8 mouse cellular contexts compared by ENCODE assay signal in genomic region chr17:90454738-90455408, GRCm38 (mm10).
DNase-seq lines count a peak whose midpoint lies in the region; TF ChIP-seq lines count a peak whose summit lies in the region.

No protein-coding gene starts in this region.

- no peaks in the 10 kb centered on the region for H3K4me1 ChIP-seq in embryonic fibroblast, embryonic 13.5 days (ENCODE audit: control insufficient read depth, insufficient read depth, low read length)
- no peaks in the 10 kb centered on the region for H3K4me1 ChIP-seq in thymus, adult 2 months (replicated peaks; ENCODE audit: control insufficient read depth, insufficient read depth, low read length)

- DNase-seq in kidney, postnatal 10 days: peak; percentile 8
- no peak for DNase-seq in kidney, adult 9 months
- peak; percentile 53 to 75 for DNase-seq in cerebellum, adult 18-20 months
- peak; percentile 40 to 61 for DNase-seq in left cerebral cortex, postnatal 36 days (ENCODE audit: low spot score in 2 of 2)
- DNase-seq in neural tube, embryonic 10.5 days (ENCODE audit: extremely low spot score, low spot score): peak; percentile 73
- DNase-seq in thymus, adult 2 months: no peak
- no peak for DNase-seq in spleen, postnatal 14 days (ENCODE audit: low spot score in 2 of 2)

- no peak overlapping the region for H3K27ac ChIP-seq in embryonic fibroblast, embryonic 13.5 days (ENCODE audit: insufficient read depth, low read length)
- no peak overlapping the region for H3K27ac ChIP-seq in thymus, adult 2 months (ENCODE audit: control insufficient read depth, insufficient read depth, low read length)

- intact Hi-C loops in left cerebral cortex, postnatal 36 days (cut with DNase I): no loop called here

- H3K27me3 ChIP-seq in thymus, adult 2 months (ENCODE audit: control insufficient read depth, insufficient read depth, low read length): peaks cover 6% of the 10 kb centered on the region; the same call in 1 of the 2 replicates

- no peak for TF ChIP-seq POLR2A in embryonic fibroblast, embryonic 13.5 days (IDR thresholded peaks at IDR 0.05; ENCODE audit: low read depth, low read length)
- TF ChIP-seq POLR2A in thymus, adult 2 months (IDR thresholded peaks at IDR 0.05; ENCODE audit: control insufficient read depth, extremely low read depth, insufficient read depth, low read length, poor library complexity): no peak

- no peaks in the 10 kb centered on the region for H3K36me3 ChIP-seq in thymus, adult 2 months (ENCODE audit: control insufficient read depth, insufficient read depth, low read length)

- no peak for TF ChIP-seq CTCF in embryonic fibroblast, embryonic 13.5 days (IDR thresholded peaks at IDR 0.05; ENCODE audit: borderline replicate concordance, insufficient read depth, low read length)
- TF ChIP-seq CTCF in thymus, adult 2 months (IDR thresholded peaks at IDR 0.05; ENCODE audit: borderline replicate concordance, control insufficient read depth, extremely low read depth, insufficient read depth, low read length, poor library complexity): no peak

- H3K4me3 ChIP-seq in embryonic fibroblast, embryonic 13.5 days (ENCODE audit: insufficient read depth, low read length): peak overlapping the region; percentile 45
- H3K4me3 ChIP-seq in thymus, adult 2 months (ENCODE audit: control insufficient read depth, insufficient read depth, low read length): no peak overlapping the region

- WGBS in thymus, adult 2 months: 4% methylated on average over 41 of the region's 41 CpGs

Comparison
In these comparisons a context has a peak if more than half of its experiments do, and no peak if none do; other contexts are left out.
1. DNase-seq: peak in kidney, postnatal 10 days (single experiment), cerebellum, adult 18-20 months (2 of 2), left cerebral cortex, postnatal 36 days (2 of 2) and neural tube, embryonic 10.5 days (single experiment); none in kidney, adult 9 months (single experiment), thymus, adult 2 months (single experiment) and spleen, postnatal 14 days (0 of 2).